Mouse (Mus musculus) hindbrain, embryonic 16.5 days (tissue): ENCODE measurements around the gene Raet1d. TPM values are rescaled to one million over a fixed set of nuclear protein-coding genes. Genes with fewer than 3 reads are reported as not detected.
A peak's percentile ranks its signal among the peaks of the same experiment; 100 is the strongest.
"Not testable (repeated sequence)": the region's sequence is repeated elsewhere in the genome, so short reads cannot be mapped to it uniquely, and the experiment has no call there.

Source experiments
- ATAC-seq: fragments of 200-750 bp; cut with Nextera tagmentation; 2 replicates; pipeline ENCODE4 v1.8.0; 2017; ENCODE audit warnings: moderate TSS enrichment, moderate library complexity
- H3K27ac ChIP-seq: fragments of 300-500 bp; sonication (generic); 2 replicates; pipeline ENCODE4 v1.5.1; 2014; ENCODE audit warnings: low read depth, mild to moderate bottlenecking, control low read depth, low read length, moderate library complexity
- H3K27me3 ChIP-seq: fragments of 300-500 bp; sonication (generic); replicated peaks from 2 replicates; pipeline ENCODE4 v1.6.1; 2014; ENCODE audit warnings: low read length; ENCODE audit not compliant: control insufficient read depth, insufficient read depth
- H3K36me3 ChIP-seq: fragments of 300-500 bp; sonication (generic); 2 replicates; pipeline ENCODE4 v1.6.1; 2014; ENCODE audit warnings: mild to moderate bottlenecking, low read length, moderate library complexity, mixed read lengths; ENCODE audit not compliant: control insufficient read depth, insufficient read depth
- H3K4me1 ChIP-seq: fragments of 300-500 bp; sonication (generic); 2 replicates; pipeline ENCODE4 v1.6.1; 2014; ENCODE audit warnings: low read depth, low read length; ENCODE audit not compliant: control insufficient read depth, insufficient read depth
- H3K4me2 ChIP-seq: fragments of 300-500 bp; sonication (generic); 2 replicates; pipeline ENCODE4 v1.6.1; 2014; ENCODE audit warnings: mild to moderate bottlenecking, low read length, control low read depth, moderate library complexity
- H3K4me3 ChIP-seq: fragments of 300-500 bp; sonication (generic); 2 replicates; pipeline ENCODE4 v1.5.1; 2014; ENCODE audit warnings: mild to moderate bottlenecking, low read length, control low read depth, moderate library complexity
- H3K9ac ChIP-seq: fragments of 300-500 bp; sonication (generic); 2 replicates; pipeline ENCODE4 v1.6.1; 2014; ENCODE audit warnings: low read depth, mild to moderate bottlenecking, control low read depth, low read length, moderate library complexity
- H3K9me3 ChIP-seq: fragments of 300-500 bp; sonication (generic); 2 replicates; pipeline ENCODE4 v1.6.1; 2014; ENCODE audit warnings: mild to moderate bottlenecking, low read length, moderate library complexity; ENCODE audit not compliant: control insufficient read depth
- WGBS: fragments of 180-500 bp; shearing (Covaris S2); extraction: QIAGEN DNeasy Blood & Tissue Kit; methylation state at CpG from one replicate; pipeline ENCODE4 v1.1.7; 2014; 5-methylcytosine and 5-hydroxymethylcytosine counted together
- polyA plus RNA-seq: library from polyadenylated mRNA; unstranded; fragments of >200 nt; fragmentation: Nextera tagmentation; extraction: Ambion mirVana; gene quantifications from 2 replicates; pipeline ENCODE4 v1.2.1, GENCODE M21; 2015

Raet1d gene
- 2.3 and 2.5 TPM in 2 replicates for polyA plus RNA-seq

DNA sequence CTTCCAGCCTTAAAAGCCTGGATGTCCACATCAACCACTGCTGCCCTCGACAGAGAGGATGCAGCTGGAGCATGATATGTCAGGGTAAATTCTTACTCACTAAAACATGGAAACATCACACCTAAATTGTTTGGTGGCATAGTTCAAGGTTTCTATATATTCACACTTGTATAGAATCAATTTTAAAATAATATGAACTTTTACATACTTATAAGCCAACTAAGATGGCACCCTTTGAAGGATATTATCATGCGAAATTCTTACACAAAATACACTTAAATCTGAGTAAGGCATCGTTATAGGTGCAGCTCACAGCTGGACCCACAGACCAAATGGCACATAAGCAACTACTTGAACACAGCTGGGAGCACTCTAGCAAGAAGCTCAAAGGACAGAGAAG, at the start of gene Raet1d:
Gene Raet1d, plus strand, starts transcription at position 301 of the 400 bp plus-strand sequence.
- WGBS: 71% methylated on average over 3 of the region's 3 CpGs
- H3K4me1 ChIP-seq, H3K9me3 ChIP-seq, H3K4me2 ChIP-seq, H3K4me3 ChIP-seq, H3K36me3 ChIP-seq, H3K9ac ChIP-seq, ATAC-seq, H3K27me3 ChIP-seq, H3K27ac ChIP-seq: not testable (repeated sequence)

GRCm38 (mm10) chr10:22322858-22323257, 37.5 kb upstream of the Raet1d start:
- H3K4me3 ChIP-seq: no peak overlapping the region
- no peaks in the 10 kb centered on the region for H3K9me3 ChIP-seq
- H3K27me3 ChIP-seq: no peaks in the 10 kb centered on the region
- 93% methylated on average over 2 of the region's 2 CpGs for WGBS
- H3K4me2 ChIP-seq: no peak overlapping the region
- H3K9ac ChIP-seq: no peak overlapping the region
- no peaks in the 10 kb centered on the region for H3K4me1 ChIP-seq
- no peak for ATAC-seq
- no peak overlapping the region for H3K27ac ChIP-seq
- no peaks in the 10 kb centered on the region for H3K36me3 ChIP-seq

DNA sequence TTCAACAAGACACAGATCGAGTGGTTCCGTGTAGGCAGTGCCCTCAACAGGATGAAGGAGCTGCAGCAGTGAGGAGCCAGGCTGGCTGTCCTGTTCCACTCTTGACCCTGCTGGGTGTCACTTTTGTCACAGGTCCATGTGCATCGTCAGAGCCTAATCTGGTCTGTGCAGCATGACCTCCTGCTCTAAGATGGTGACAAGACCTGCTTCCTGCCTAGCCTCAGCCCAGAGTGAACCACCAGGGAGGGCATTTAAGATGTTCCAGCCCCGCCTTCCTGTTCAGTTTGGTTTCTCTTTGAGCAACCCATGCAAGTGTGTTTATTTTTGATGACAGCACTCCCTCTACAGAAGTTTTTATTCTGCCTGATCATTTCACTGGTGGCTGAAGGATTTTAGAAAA, 14.6 kb upstream of the Raet1d start:
- not testable (repeated sequence) for ATAC-seq, H3K36me3 ChIP-seq, H3K4me1 ChIP-seq, H3K4me2 ChIP-seq, H3K27me3 ChIP-seq, H3K27ac ChIP-seq, H3K9me3 ChIP-seq, H3K4me3 ChIP-seq, H3K9ac ChIP-seq
- WGBS: 90% methylated on average over 4 of the region's 4 CpGs

- not testable (repeated sequence) for H3K27me3 ChIP-seq, H3K9ac ChIP-seq, H3K27ac ChIP-seq, H3K4me1 ChIP-seq, H3K4me2 ChIP-seq, H3K36me3 ChIP-seq, H3K4me3 ChIP-seq, H3K9me3 ChIP-seq, ATAC-seq
- WGBS: 79% methylated on average over 6 of the region's 6 CpGs
Measured at GRCm38 (mm10) chr10:22353548-22354195, 6.7 kb upstream of the Raet1d start.

DNA sequence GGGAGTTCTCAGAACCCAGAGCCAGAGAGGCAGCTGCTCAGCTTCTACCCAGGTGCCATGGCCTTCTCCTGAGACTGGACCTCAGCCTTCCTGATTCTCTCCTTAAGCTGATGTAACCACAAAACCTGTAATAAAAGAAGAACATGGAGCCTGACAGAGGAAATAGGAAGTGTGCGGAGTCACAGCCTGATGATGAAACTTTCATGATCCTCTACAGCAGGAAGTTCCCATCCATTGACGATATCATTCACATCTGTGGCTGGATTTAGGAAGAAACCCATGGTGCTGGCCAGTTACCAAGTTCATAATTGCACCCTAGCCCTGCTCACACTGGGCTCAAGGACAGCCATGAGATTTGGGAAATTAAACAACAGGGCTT, 6.2 kb upstream of the Raet1d start:
- not testable (repeated sequence) for H3K27me3 ChIP-seq, H3K4me2 ChIP-seq, H3K4me3 ChIP-seq, H3K36me3 ChIP-seq, H3K27ac ChIP-seq, H3K9me3 ChIP-seq, H3K9ac ChIP-seq, H3K4me1 ChIP-seq, ATAC-seq
- 91% methylated on average over 2 of the region's 2 CpGs for WGBS

DNA sequence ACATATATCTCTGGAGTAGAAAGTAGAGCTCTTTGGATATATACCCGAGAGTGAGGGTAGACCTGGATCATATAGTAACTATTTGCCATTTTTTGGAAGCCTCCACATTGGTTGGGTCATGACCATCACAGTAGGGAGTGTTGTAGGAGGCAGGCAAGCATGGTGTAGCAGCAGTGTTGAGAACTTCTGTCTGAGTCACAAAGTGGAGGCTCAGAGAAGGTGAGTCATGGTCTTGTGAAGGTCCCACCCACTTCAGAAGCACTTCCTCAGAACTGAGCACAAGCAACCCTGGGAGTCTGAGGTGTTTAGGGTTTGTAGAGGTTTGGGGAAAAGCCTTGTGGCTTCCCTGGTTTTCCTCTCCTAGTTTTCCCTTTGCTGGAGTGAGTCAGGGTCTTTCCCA, 3.0 kb upstream of the Raet1d start:
- not testable (repeated sequence) for H3K9me3 ChIP-seq, H3K4me1 ChIP-seq, H3K9ac ChIP-seq, H3K4me2 ChIP-seq, H3K27ac ChIP-seq, H3K36me3 ChIP-seq, ATAC-seq, H3K27me3 ChIP-seq, H3K4me3 ChIP-seq
- WGBS: 76% methylated on average over 1 of the region's 1 CpGs

- H3K27ac ChIP-seq, H3K4me3 ChIP-seq, H3K4me1 ChIP-seq, H3K9me3 ChIP-seq, H3K27me3 ChIP-seq, H3K4me2 ChIP-seq, H3K9ac ChIP-seq, H3K36me3 ChIP-seq: not testable (repeated sequence)
- ATAC-seq: 0 out of 2 replicates have a peak, but pooled peaks have one; percentile 27
- 38% methylated on average over 2 of the region's 2 CpGs for WGBS
Measured at GRCm38 (mm10) chr10:22360957-22361356, 605 bp downstream of the Raet1d start.

- not testable (repeated sequence) for H3K9ac ChIP-seq, H3K9me3 ChIP-seq, H3K36me3 ChIP-seq, H3K4me1 ChIP-seq, H3K4me3 ChIP-seq, H3K27ac ChIP-seq, H3K27me3 ChIP-seq
- WGBS: under 1% methylated on average over 9 of the region's 15 CpGs
- peak overlapping the region; percentile 44 for H3K4me2 ChIP-seq
- ATAC-seq: peak; percentile 89
Measured at GRCm38 (mm10) chr10:22361415-22362352, 1.3 kb downstream of the Raet1d start.

DNA sequence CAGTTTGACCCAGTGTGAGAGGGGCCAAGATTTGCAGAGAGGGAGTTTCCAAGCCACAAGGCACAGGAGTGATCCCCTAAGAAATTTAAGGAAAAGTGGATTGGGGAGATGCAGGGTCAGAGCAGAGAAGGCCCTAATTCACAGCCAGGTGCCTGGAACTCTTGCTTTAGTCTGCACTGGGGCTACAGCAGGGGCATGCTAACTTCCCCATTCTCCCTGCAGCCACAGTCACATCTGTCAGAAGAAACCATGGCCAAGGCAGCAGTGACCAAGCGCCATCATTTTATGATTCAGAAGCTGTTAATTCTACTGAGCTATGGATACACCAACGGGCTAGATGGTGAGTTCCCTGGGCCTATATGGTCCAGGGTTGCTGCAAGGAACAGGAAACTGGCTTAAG, 2.1 kb downstream of the Raet1d start:
- H3K36me3 ChIP-seq, H3K4me2 ChIP-seq, H3K27ac ChIP-seq, H3K9ac ChIP-seq, H3K4me1 ChIP-seq, H3K27me3 ChIP-seq, H3K4me3 ChIP-seq, H3K9me3 ChIP-seq, ATAC-seq: not testable (repeated sequence)
- WGBS: 56% methylated on average over 1 of the region's 2 CpGs
